Mouse (Mus musculus): Measurements from ENCODE around the gene Tmem220.

DNA sequence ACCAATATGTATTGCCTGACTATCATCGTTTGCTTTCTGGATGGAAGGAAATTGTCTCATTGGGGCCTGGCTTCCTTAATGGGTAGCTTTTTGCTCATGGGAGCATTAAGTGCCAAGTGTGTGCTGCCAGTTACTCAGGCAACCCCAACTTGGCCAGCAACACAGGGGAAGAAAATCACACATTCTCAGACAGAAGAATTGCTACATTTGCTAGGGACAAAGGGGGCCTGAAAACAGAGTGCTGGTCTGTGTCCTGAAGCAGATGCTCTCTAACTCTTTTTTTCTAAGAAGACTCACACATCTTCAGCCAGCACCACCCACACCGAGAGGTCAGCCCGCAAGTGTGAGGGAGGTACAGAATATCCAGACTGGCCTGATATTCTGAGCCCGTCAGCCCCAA lies 24.3 kb upstream of the Tmem220 start:
- no peak for TF ChIP-seq CTCF (IDR thresholded peaks at IDR 0.05; ENCODE audit: borderline replicate concordance, extremely low read depth, insufficient read depth, insufficient read length)
- TF ChIP-seq POLR2A (IDR thresholded peaks at IDR 0.05; ENCODE audit: borderline replicate concordance, extremely low read depth, insufficient read depth, insufficient read length, poor library complexity, severe bottlenecking) = no peak
